Comparison of ENCODE assay signal across 1 mouse cellular context in the genomic region with DNA sequence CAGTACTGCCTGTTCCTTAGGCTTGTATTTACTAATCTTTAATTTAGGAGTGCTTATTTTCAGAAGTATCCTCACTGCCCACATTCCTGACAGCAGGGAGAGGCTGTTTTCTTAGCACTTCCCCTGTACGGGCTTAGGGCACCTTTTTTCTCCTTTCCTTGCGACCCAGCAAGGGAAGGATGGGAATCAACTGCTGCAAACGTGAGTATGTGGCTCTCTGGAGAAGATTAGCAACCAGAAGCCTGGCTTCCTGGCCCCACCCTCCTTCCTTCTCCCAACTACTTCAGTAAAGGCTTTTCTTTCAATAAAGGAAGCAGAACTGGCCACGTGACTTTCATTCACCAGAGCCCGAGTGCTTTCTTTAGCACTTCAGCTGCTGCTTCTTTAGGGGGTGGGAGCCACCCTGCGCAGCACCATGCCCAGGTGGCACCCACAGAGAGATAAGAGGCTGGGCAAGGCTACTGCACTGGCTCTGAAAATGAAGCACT.
TF ChIP-seq lines count a peak whose summit lies in the region.

No protein-coding gene starts in this region.

TF ChIP-seq in MEL, 35 proteins besides CTCF, POLR2A, EP300 and RAD21 (continued from another document):
- peak; percentile 52 to 82; a peak in 3 of 4 replicates for TF ChIP-seq USF2 (IDR thresholded peaks at IDR 0.05; ENCODE audit: borderline replicate concordance in 1 of 2, insufficient read depth in 1 of 2, low read depth in 1 of 2, low read length in 2 of 2)
